Comparison of ENCODE assay signal across 21 mouse cellular contexts in genomic region chr7:77559095-77559494, GRCm38 (mm10).
DNase-seq lines count a peak whose midpoint lies in the region; ATAC-seq lines count a peak whose summit lies in the region.
"Had no signal": no experiment of that assay in that cellular context is flagged by ENCODE, and none has a peak within 500 bp of the region (broad histone marks: within the 10 kb centered on the region; RNA-seq: fewer than 3 reads in every experiment).

No protein-coding gene starts in this region.

- no peak for ATAC-seq in erythroid progenitor cell, adult 5-6 weeks (replicated peaks; ENCODE audit: low FRiP score, poor library complexity, severe bottlenecking)
- ATAC-seq in inflammation-experienced regulatory T-cells, adult 6 months, result no peak
- ATAC-seq: forebrain, embryonic 14.5 days; forebrain, postnatal 0 days; hindbrain, embryonic 16.5 days; intestine, postnatal 0 days; Patski had no signal

- DNase-seq in cerebellum, adult 11-12 months, result peak; percentile 10
- DNase-seq in cerebellum, adult 11 months, result no peak
- DNase-seq in cerebellum, adult 8-10 months, result peak; percentile 1
- DNase-seq in cerebellum, postnatal 10 days, result peak; percentile 22 to 48
- peak; percentile 13 to 27 for DNase-seq in cerebellum, postnatal 36 days
- no peak for DNase-seq in frontal cortex, postnatal 14 days (ENCODE audit: low spot score in 2 of 2)
- DNase-seq: adrenal gland, adult 2 months; adrenal gland, postnatal 14 days; B cell, adult 2 months; gastrocnemius, postnatal 25 days; heart, adult 18-20 months; heart, postnatal 10 days; heart, postnatal 36 days; kidney, adult 2 months had no signal

Comparison
In these comparisons a context has a peak if more than half of its experiments do, and no peak if none do; other contexts are left out.
1. DNase-seq: peak in cerebellum, adult 11-12 months (single experiment), cerebellum, adult 8-10 months (single experiment), cerebellum, postnatal 10 days (2 of 2) and cerebellum, postnatal 36 days (2 of 2); none in cerebellum, adult 11 months (single experiment) and frontal cortex, postnatal 14 days (0 of 2).